Mouse (Mus musculus) thymus, adult 2 months (tissue): ENCODE results near the gene Nav1. TPM values are rescaled to one million over a fixed set of nuclear protein-coding genes. Genes with fewer than 3 reads are reported as not detected.

Experiments used
- DNase-seq: peaks from one replicate; pipeline ENCODE4 v3.0.0; 2021
- H3K27ac ChIP-seq: fragments of 200-500 bp; 2 replicates; pipeline ENCODE4 v1.5.1; 2012; ENCODE audit warnings: low read length, control low read depth; ENCODE audit not compliant: control insufficient read depth, insufficient read depth
- H3K27me3 ChIP-seq: fragments of 200-500 bp; 2 replicates; pipeline ENCODE4 v1.6.1; 2012; ENCODE audit warnings: mild to moderate bottlenecking, low read length, moderate library complexity, mixed read lengths; ENCODE audit not compliant: control insufficient read depth, insufficient read depth
- H3K36me3 ChIP-seq: fragments of 200-500 bp; 2 replicates; pipeline ENCODE4 v1.6.1; 2012; ENCODE audit warnings: mild to moderate bottlenecking, low read length, moderate library complexity; ENCODE audit not compliant: control insufficient read depth, insufficient read depth
- H3K4me1 ChIP-seq: fragments of 200-500 bp; replicated peaks from 2 replicates; pipeline ENCODE4 v1.6.1; 2012; ENCODE audit warnings: low read length; ENCODE audit not compliant: control insufficient read depth, insufficient read depth
- H3K4me3 ChIP-seq: fragments of 200-500 bp; 2 replicates; pipeline ENCODE4 v1.5.1; 2012; ENCODE audit warnings: mild to moderate bottlenecking, low read length, control low read depth, moderate library complexity; ENCODE audit not compliant: control insufficient read depth, insufficient read depth
- CTCF ChIP-seq: fragments of 200-500 bp; IDR thresholded peaks from 2 replicates; pipeline ENCODE4 v1.5.1; 2012; ENCODE audit warnings: mild to moderate bottlenecking, control low read depth, low read length, moderate library complexity, borderline replicate concordance; ENCODE audit not compliant: control insufficient read depth, poor library complexity, insufficient read depth; ENCODE audit errors: extremely low read depth
- POLR2A ChIP-seq: fragments of 200-500 bp; IDR thresholded peaks from 2 replicates; pipeline ENCODE4 v1.6.1; 2012; ENCODE audit warnings: mild to moderate bottlenecking, low read length, control low read depth, moderate library complexity; ENCODE audit not compliant: control insufficient read depth, poor library complexity, insufficient read depth; ENCODE audit errors: extremely low read depth
- WGBS: fragments of 180-500 bp; shearing (Covaris S2); methylation state at CpG from one replicate; pipeline ENCODE4 v1.1.7; 2018; 5-methylcytosine and 5-hydroxymethylcytosine counted together
- polyA plus RNA-seq: library from polyadenylated mRNA; depleted of rRNA; stranded (reverse); fragments of >200 nt; gene quantifications from 2 replicates; pipeline ENCODE4 v1.2.3, GENCODE M21; 2012

The Nav1 gene
- polyA plus RNA-seq, 1 experiment, result 8.7 TPM

DNA sequence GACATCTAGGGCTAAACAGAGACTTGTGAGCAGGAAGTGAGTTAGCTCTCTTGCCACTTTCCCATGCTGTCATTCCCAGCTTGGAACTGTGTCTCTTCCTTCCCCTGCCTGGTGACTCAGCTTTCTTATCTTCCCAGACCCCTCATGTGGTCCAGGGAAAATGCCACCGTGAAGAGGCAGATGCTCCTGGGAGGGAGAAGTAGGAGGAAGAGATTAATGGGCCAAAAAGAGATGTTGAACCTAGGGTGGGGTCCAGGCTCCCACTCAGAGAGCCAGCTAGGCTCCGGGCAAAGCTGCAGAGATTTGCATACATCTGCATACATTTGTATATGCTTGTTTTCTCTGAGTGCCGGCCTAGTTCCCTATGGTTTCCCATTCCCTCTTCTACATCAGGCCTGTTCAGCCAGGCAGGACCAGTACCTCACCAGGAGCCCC lies 30.5 kb upstream of the Nav1 start:
- no peak for DNase-seq
- no peak overlapping the region for H3K4me3 ChIP-seq
- no peaks in the 10 kb centered on the region for H3K4me1 ChIP-seq
- no peak for TF ChIP-seq CTCF
- TF ChIP-seq POLR2A, result no peak
- no peaks in the 10 kb centered on the region for H3K36me3 ChIP-seq
- WGBS, result 62% methylated on average over 3 of the region's 3 CpGs
- no peak overlapping the region for H3K27ac ChIP-seq
- H3K27me3 ChIP-seq, result no peaks in the 10 kb centered on the region

DNA sequence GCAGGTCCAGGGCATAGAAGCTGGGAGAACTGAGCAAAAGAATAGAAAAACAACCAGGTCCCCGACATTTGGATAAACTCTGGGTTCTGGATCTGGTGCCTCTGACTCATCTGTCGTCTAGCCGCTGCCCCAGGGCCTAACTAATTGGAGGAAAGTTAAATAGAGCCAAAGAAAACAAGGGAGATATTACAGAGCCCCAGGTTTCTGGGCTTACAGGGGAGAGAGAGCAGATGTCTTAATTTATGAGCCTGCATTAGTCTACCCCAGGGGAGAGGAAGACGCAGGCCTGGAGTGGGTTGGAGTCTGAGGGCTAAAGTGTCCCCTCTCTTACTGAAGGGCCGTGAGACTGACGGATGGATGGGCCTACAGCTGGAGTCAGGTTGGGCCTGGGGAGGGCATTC lies 29.0 kb upstream of the Nav1 start:
- H3K4me3 ChIP-seq, result no peak overlapping the region
- WGBS, result 93% methylated on average over 6 of the region's 6 CpGs
- no peaks in the 10 kb centered on the region for H3K36me3 ChIP-seq
- no peak overlapping the region for H3K27ac ChIP-seq
- no peak for TF ChIP-seq CTCF
- no peak for TF ChIP-seq POLR2A
- H3K4me1 ChIP-seq, result peaks cover 11% of the 10 kb centered on the region
- no peak for DNase-seq
- no peaks in the 10 kb centered on the region for H3K27me3 ChIP-seq

DNA sequence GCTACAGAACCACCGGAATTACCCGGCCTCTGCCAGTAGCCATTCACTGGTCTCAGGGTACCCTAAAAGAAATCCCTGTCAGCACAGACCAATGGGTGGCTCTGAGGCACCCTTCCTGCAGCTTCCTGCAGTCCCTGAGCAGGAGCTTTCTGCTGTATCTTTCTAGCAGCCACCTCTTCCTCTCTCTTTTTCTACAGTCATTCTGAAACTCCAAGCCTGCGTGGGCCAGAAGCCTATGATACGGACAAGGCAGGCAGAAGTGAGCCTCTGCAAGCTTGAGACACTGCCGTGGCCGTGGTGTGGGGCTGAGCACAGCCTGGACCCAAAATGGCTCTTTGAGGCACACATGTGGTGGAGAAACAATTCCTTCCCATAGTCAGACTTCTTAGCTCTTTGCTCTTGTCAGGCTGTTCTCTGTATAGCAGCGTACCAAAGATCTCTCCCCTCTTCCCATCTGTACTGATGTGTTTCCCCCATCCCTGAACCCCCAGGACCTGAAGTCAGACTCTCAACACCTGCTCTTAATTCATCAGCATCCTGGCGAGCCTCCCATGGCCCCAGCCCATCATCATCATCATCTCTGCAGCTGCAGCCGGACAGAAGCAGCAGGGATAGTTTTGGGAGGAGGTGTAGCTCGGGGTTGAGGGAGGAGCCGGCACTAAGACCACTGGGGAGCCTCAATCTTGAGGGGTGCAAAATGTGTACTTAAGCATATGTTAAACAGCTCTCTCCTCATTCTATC lies 28.4 kb upstream of the Nav1 start:
- TF ChIP-seq CTCF (no peak), POLR2A (no peak)

DNA sequence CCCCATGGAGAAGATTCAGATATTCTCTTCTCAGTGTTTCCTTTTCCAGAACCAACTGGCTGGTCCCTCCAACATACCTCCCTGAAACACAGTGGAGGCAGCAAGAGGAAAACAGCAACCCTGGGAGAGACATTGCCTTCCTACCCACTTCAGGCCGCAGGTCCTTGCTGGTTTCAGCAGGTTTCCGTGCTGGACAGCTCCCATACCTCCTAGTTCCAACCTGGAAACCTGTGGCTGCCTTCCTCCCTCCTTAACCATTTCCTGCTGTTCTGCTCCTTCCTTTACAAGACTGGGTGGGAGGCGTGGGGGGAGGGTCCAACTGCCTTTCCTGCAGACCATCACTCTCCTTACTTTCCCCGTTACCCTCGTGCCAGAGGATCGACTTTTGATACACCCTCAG lies 27.7 kb upstream of the Nav1 start:
- Histone ChIP-seq H3K4me3 (no peak overlapping the region), H3K27me3 (no peaks in the 10 kb centered on the region), H3K27ac (no peak overlapping the region), H3K4me1 (peaks cover 12% of the 10 kb centered on the region), H3K36me3 (no peaks in the 10 kb centered on the region)
- no peak for TF ChIP-seq CTCF
- no peak for TF ChIP-seq POLR2A
- DNase-seq, result no peak
- WGBS, result 75% methylated on average over 6 of the region's 6 CpGs

More for the DNA sequence above, 28.4 kb upstream of the Nav1 start:
- DNase-seq, result no peak
- Histone ChIP-seq H3K27ac (no peak overlapping the region), H3K36me3 (no peaks in the 10 kb centered on the region), H3K27me3 (no peaks in the 10 kb centered on the region), H3K4me1 (peaks cover 12% of the 10 kb centered on the region), H3K4me3 (no peak overlapping the region)
- WGBS, result 88% methylated on average over 11 of the region's 11 CpGs

- DNase-seq, result no peak
- no peak overlapping the region for H3K27ac ChIP-seq
- whole genome bisulfite sequencing, result 97% methylated on average over 2 of the region's 2 CpGs
- H3K27me3 ChIP-seq, result no peaks in the 10 kb centered on the region
- H3K4me1 ChIP-seq, result peaks cover 12% of the 10 kb centered on the region
- H3K4me3 ChIP-seq, result no peak overlapping the region
- TF ChIP-seq POLR2A, result no peak
- TF ChIP-seq CTCF, result no peak
- H3K36me3 ChIP-seq, result no peaks in the 10 kb centered on the region
Observed at GRCm38 (mm10) chr1:135633884-135634283, 26.8 kb upstream of the Nav1 start.

GRCm38 (mm10) chr1:135633478-135633877 lies 26.4 kb upstream of the Nav1 start:
- H3K27ac ChIP-seq, result no peak overlapping the region

GRCm38 (mm10) chr1:135632199-135632598 lies 25.1 kb upstream of the Nav1 start:
- 94% methylated on average over 1 of the region's 1 CpGs for WGBS
- H3K4me3 ChIP-seq, result no peak overlapping the region
- H3K36me3 ChIP-seq, result no peaks in the 10 kb centered on the region
- H3K27ac ChIP-seq, result no peak overlapping the region
- DNase-seq, result no peak
- H3K27me3 ChIP-seq, result no peaks in the 10 kb centered on the region
- H3K4me1 ChIP-seq, result peaks cover 12% of the 10 kb centered on the region
- no peak for TF ChIP-seq CTCF

More at GRCm38 (mm10) chr1:135633478-135633877, 26.4 kb upstream of the Nav1 start:
- H3K36me3 ChIP-seq, result no peaks in the 10 kb centered on the region
- no peak overlapping the region for H3K4me3 ChIP-seq
- no peaks in the 10 kb centered on the region for H3K27me3 ChIP-seq
- 87% methylated on average over 4 of the region's 4 CpGs for WGBS
- no peak for DNase-seq
- TF ChIP-seq CTCF (no peak), POLR2A (no peak)
- peaks cover 12% of the 10 kb centered on the region for H3K4me1 ChIP-seq

GRCm38 (mm10) chr1:135631515-135631914 lies 24.4 kb upstream of the Nav1 start:
- DNase-seq, result peak; percentile 37
- H3K27me3 ChIP-seq, result no peaks in the 10 kb centered on the region
- H3K4me1 ChIP-seq, result peaks cover 12% of the 10 kb centered on the region
- WGBS, result 5% methylated on average over 8 of the region's 8 CpGs
- no peak overlapping the region for H3K27ac ChIP-seq
- TF ChIP-seq CTCF (no peak), POLR2A (no peak)
- H3K36me3 ChIP-seq, result no peaks in the 10 kb centered on the region
- H3K4me3 ChIP-seq, result no peak overlapping the region
